Mouse (Mus musculus) cerebellum, adult 9-10 months (tissue): ENCODE results near the gene Angptl2.

ENCODE experiments used
- DNase-seq: peaks from one replicate; pipeline ENCODE4 v3.0.0; 2022

The Angptl2 gene

DNA sequence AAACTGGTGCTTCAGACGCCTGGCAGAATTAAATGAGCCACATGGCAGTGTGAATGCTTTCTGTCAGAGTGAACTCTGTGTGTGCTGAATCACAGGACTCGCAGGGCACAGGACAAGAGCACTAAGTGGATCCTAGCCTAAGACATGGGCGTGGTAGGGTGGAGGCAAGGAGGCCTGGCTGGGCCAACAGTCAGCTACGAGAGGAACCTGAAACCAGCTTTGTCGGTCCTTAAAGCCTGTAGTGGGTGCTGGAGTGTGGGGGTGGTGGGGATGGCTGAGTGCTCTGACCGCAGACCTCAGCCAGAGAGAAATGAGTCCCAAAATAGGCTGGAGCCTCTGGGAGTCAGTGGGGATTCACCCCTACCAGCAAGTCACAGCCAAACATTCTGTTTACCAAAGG is 12.6 kb upstream of the Angptl2 start:
- no peak for DNase-seq

DNA sequence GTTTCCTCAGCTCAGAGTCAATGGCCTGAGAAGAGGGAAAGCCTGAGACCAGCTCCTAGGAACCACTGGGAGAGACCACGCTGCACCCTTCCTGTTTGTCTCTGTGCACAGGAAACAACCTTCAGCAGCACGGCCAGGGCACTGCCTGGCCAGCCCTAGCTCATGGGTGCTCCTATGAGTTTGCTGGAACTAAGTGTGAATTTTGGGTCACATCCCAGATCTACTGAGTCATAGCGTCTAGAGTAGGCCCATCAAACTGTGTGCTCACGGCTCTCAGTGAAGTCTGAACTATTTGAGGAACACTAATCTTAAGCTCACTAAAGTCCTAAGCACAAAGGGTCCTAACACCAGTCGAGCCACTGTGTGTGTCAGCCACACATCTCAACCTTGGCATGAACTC is 10.9 kb upstream of the Angptl2 start:
- no peak for DNase-seq

DNA sequence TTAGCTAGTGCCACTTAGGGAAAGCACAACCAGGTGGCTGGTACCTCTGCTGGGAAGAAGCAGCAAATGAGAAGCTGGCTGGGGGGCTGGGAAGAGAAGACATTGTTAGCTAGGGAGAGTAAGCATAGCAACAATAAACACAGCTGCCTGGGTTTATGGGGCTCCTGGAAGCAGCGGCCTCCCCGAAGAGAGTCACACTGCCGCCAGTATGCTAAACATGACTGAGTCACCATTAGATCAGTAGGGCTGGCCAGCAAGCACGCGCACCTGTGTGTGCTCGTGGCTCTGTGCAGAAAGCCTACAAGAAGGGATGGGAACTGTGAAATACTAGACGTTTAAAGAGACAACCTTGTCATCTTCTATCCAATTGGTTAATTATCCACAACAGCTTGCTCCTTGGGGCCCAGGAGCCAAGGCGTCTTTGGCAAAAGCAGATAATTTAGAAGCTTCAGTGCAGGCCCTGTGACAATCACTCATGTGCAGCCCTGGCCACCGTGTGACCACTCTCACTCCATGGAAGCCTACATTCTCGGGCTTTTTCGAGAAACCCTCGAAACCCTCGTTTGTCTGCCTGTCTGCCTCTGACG is 9.8 kb upstream of the Angptl2 start:
- DNase-seq, result no peak

DNA sequence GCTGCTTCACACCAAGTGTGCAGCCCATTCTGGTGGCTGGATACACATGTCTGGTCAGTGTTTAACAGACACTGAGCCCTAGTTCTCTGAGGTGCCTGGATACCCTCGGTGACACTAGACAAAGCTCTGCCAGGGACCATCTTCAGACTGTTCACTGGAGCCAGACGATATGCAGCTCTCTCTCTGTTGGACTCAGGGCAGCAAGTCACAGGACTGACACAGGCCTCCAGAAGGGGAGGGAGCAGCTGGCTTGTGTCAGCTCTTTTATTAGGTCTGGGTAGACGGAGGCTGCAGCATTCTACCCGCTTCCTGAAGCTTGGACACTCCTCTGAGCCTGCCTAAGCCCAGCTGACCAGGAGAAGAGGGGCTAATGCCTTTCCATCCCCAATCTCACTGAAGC is 8.8 kb upstream of the Angptl2 start:
- DNase-seq, result no peak

DNA sequence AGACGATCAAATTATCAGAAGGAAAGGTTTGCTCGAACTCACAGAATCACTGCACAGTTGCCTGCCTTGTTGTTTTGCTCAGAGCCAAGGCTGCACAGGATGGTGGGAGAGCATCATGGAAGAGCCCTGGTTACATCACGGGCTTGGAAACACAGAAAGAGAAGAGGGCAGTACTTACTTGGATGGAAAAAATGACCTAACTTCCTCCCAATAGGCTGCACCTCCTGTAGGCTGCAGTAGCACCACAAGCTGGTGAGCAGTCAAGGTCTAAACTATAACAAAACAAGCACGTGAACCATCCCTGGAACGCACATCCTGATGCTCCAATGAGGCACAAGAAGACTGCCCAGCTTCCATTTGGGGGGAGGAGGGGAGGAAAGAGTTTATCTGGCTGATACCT is 7.7 kb upstream of the Angptl2 start:
- no peak for DNase-seq

DNA sequence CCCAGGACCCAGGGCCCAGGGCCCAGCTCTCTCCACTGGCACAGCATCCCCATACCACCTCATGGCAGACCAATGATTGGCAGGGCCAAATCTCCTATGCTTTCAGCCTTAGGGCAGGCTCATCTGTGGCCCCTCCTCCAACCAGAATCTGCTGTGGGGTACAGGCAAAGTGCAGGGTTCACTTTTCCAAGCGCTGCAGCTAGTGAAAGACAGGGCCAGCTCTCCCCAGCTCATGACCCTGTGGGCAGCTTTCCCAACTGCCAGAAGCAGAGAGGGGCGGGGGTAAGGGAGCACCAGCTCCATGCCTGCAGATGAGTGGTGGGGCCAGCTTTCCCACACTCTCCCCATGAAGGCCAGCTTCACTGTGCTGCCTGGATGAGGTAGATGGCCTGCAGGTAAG is 5.0 kb upstream of the Angptl2 start:
- peak; percentile 50 for DNase-seq

DNA sequence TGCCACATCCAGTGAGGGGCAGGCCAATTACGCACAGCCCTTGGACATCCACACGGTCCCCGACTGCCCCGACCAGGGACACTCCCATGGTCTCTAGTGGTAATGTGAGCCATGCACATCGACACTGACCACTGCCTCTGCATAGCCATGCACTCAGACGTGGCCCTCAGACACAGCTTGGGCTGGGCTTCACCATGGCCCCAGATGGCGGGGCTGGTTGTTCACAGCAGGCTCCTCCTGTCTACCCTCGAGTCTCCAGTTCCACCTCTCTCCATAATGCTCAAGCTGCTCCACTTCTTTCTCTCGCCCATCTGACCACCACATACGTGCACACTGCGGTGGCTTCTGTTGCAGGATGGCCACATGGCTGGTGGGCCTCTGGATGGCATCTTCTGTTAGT is 4.6 kb upstream of the Angptl2 start:
- DNase-seq, result peak; percentile 76

DNA sequence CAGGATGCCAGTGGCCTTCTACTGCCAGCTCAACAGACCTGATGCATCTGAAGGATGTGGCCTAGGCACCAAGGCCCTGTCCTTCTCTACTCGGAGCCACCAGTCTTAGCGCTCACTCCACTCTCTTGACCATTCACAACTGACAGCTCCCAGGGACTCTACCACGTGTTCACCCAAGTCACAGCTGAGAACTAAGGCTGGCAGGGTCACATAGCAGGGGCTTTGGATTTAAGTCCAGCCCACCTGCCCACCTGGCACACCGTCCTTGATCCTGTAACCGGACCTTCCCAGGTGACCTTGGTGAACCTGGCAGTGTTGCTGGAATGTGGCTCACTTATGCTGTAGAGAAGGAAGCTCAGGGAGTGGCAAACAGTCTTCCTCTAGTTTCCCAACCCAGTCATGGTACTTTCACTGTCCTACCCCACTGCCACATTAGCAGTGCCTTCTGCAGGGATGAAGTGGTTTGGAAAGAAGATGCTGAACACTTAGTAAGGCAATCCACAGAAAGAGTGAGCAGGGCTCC is 631 bp upstream of the Angptl2 start:
- DNase-seq, result no peak

DNA sequence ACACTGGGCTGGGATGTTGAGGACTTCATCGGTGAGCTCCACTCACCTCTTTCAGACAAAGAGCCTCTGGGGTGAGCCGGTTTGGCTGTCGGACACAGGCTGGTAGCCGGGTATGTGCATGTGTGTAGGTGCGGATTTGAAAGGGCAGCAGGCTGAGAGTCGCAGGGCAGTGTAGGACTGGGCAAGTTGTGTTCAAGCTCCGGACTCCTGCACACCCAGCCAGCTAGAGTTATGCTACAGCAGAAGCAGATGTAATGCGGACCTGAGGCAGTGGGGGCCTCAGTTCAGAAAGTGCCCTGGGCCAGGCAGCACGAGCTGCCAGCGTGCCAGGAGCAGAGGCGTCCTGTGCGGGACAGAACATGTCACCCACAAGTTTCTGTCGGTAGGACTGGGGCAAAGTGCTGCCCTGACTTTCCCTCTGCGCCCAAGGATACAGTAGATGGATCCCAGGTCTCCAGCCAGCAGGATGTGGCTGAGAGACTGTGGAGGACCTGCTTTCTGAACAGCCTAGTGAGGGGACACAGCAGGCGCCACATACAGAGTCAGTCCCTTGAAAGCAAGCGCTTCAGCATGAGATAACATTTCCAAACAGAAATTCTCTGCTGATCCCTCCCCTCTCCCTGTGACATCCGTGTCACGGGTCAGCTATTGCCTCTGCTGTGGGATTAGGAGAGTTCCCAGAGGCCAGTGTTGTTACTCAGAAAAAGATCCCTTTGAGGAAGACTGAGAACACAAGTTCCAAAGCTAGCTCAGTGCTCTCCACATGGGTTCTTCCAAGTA is 966 bp downstream of the Angptl2 start:
- no peak for DNase-seq

DNA sequence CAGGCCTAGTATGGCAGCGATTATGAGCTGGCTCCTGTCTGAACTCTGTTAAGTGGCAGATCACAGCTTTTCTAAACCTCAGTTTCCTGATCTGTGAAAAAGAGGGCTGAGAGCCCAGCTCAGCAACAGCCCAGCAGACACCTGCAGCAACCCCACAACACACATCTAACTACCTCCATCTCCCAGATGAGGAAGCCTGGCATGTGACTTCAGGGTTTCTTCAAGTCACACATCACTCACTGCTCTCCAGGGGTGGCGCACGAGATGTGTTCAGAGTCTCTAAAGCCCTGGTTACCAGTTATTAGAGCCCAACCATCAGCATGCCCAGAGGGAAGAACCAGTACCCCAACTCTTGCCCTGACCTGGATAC is 1.5 kb downstream of the Angptl2 start:
- DNase-seq, result no peak

DNA sequence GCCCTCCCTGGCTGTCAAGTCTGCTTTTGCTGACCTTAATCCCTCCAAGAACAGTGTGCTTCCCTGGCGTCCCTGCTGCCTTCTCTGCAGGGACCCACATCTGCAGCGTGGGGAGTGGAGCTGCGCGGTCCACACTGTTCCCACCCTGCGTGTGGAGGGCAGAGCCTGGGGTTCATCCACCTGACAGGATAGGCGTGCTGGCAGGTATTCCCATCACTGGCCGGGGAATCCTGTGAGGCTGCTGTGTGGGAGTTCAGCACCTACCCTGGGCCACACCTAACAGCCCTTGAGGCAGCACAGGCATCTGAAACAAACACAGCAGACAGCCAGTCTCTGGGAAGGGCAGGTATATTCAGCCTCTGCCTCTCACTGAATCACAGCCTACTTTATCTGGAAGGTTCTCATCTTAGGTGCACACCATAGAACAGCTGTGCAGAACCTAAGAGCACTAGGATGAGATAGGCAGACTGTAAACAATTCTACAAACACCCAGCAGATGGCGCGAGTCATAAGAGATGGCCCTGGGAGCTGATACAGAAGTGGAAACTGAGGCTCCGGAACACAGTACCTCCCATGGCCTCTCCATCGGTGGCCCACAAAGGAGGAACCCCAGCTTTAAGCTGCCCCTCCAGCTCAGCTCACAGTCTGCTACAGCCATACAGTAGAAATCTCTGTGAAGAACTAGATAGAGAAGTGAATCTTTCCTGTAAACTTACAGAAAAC is 3.2 kb downstream of the Angptl2 start:
- peak; percentile 53 for DNase-seq

DNA sequence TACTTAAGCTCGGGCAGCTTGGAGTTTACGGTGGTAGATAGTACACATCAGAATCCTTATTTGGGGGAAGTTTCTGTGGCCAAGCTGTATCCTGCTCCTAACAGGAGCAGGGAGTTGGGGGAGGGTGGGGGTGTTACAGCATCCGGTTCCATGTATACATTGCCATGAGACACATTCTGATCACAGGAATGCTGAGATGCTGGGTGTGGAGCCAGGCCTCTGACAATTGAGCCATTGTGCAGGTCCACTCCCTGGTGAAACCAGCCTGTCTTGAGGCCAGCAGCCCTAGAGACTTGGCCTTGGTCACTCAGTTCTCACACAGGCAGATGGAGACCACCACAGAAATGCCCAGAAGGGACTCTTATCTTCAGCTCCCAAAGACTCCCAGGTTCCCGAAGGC is 3.8 kb downstream of the Angptl2 start:
- DNase-seq, result no peak

DNA sequence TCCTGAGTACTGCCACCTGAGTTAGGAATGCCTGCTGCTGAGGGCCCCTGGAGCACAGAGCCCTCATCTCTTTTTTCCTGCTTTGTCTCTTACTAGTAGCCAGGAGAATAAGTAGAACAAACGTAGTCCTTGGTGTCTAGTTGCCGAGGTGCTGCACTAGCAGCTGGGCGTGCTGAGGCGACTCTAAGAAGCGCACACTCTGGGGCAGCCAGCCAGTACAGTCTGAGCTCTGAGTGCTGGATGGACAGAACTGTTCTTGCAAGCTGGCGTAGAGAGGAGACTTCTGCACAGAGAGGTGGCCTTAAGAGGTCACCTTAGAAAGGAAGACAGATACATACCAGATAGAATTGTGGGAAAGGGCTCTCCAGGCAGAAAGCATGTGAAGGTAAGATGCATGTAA is 4.4 kb downstream of the Angptl2 start:
- no peak for DNase-seq

DNA sequence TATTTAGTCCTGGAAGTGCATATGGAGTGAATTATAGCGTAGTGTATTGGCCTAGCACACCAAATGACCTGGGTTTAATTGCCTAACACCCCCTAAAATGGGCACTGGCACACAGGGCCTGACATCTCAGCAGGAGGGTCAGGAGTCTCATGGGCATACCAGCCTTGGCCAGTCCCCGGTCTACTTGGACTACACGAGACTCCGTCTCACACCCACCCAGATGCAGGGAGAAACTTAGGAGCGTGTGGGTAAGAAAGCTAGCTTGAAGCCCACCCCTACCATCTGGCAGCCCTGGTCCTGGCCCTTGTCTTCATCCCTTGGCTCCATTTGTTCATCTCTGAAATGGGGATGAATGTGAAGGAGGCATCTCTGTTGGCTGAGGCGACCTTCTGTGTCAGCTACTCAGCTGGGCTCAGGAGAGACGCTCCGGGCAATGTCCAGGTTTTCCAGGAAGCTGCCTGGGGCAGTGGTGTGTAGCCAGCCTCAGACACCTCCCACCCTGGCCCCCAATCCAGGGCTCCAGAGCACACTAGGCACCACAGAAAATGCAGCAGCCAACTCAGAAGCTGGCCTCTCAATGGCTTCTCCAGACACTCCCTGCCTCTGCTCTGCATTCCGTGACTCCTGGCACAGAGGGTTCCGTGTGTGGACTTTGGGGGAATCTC is 4.9 kb downstream of the Angptl2 start:
- DNase-seq, result no peak

DNA sequence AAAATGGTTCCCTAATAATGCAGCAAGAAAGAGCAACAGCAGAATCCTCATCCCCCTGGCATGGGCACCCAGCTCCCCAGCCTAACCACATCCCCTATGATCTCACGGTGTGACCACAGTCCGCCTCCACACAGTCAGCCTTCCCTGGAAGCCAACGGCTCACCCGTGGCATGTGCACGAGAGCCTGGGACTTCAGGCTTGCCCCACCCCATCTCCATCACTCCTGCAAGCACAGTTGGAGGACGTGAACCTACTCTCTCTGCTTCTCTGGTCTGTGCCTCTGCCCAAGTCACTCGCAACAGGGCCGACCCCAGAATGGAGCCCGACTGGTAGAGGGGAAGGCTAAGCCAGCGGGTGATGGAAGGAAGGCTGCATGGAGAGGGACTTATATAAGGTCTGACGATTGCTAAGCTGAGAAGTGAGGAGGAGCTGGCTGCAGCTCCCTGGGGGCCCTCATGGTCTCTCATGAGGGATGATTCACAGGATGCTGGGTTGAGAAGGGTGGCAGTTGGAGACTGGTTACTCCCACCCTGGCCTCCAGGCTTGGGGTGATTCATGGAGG is 5.6 kb downstream of the Angptl2 start:
- DNase-seq, result no peak

DNA sequence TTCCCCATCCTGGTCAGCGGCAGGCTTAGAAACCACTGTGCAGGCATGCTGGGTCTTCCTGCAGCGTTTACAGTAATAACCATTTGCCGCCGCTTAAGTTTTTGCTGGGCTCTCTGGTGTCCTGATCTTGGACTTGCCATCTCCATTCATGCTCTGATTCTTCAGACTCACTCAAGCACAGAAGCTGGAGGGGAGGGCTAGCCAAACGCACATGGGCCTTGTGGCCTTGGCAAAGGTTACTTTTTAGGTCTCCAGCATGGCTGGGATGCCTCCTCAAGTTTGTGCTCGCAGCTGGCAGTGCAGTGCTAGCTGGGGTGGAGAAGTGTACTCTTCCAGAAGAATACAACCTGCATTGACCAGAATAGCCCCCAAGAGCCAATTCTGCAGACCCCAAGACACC is 6.6 kb downstream of the Angptl2 start:
- DNase-seq, result no peak

DNA sequence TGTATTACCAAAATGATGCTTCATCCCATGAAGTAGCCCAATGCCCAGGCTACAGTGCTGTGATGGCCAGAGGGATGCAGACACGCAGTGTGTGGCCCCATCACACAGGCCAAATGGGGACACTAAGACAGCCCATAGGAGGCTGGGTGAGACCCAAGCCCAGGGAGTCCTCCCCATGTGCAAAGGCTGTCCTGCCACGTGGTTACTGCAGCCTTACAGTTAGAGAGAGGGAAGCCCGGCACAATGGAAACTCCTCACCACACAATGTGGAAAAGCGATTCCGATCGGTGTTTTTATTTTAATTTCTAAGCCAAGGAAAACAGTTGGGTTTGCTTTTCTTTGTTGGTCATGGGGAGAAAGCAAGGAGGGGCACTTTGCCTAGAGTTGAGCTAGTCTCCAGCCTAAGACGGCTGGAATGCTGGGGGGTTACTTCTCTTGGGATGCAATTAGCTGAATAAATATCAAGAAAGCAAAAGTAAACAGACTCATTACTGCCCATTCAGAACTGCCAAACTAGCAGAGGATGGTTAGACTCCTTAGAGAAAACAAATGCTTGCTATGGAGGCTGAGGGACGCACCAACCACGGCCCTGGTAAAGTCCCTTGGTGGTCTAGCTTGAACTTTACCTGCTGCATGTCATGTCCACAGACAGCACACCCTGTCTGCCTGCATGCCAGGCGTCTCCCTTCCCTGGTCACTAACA is 7.9 kb downstream of the Angptl2 start:
- DNase-seq, result no peak

DNA sequence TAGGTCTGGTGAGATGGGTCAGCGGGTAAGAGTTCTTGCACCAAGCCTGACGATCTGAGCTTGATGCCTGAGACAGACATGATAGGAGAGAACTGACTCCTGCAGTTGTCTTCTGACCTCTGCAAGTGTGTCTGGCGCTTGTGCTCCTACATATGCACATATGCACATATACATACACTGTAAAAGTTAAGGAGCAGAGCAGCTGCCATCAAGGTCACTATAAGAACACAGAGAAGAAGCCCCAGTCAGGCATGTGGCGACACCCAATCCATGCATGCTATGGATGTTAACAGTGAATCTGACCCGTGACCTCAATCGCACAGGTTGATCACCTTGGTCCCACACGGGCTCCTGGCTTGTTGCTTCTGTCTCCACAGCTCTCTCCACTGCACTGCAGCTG is 10.1 kb downstream of the Angptl2 start:
- no peak for DNase-seq

DNA sequence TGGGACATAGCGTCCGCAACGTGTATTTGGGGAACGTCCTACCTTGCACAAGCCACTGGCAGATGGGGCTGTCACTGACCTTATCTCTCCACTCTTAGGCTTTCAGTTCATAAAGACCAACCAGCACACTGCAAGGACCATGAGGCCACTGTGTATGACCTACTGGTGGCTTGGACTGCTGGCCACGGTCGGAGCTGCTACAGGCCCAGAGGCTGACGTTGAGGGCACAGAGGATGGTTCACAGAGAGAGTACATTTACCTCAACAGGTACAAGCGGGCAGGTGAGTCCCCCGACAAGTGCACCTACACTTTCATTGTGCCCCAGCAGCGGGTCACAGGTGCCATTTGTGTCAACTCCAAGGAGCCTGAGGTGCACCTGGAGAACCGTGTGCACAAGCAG is 12.2 kb downstream of the Angptl2 start:
- no peak for DNase-seq

DNA sequence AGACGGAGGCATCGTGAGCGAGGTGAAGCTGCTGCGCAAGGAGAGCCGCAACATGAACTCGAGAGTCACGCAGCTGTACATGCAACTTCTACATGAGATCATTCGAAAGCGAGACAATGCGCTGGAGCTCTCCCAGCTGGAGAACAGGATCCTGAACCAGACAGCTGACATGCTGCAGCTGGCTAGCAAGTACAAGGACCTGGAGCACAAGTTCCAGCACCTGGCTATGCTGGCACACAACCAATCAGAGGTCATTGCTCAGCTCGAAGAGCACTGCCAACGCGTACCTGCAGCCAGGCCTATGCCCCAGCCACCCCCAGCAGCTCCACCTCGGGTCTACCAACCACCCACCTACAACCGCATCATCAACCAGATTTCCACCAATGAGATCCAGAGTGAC is 12.7 kb downstream of the Angptl2 start:
- DNase-seq, result no peak

DNA sequence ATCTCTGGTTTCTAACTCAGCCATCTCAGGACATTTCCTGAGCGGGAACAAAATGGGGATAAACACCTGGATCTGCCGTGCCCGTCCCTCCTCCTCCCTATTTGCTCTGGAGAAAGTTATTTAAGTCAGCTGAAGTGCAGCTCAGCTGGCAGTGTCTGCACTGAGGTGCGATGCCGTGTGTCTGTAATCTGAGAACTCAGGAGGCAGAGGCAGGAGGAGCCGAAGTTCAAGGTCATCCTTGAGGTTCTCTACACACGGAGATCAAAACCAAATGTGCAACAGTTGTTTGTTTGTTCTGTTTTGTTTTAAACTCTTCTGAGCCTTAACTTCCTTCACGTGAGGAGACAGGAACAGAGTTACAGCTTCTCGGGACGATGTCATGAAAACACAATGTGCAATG is 14.8 kb downstream of the Angptl2 start:
- no peak for DNase-seq

DNA sequence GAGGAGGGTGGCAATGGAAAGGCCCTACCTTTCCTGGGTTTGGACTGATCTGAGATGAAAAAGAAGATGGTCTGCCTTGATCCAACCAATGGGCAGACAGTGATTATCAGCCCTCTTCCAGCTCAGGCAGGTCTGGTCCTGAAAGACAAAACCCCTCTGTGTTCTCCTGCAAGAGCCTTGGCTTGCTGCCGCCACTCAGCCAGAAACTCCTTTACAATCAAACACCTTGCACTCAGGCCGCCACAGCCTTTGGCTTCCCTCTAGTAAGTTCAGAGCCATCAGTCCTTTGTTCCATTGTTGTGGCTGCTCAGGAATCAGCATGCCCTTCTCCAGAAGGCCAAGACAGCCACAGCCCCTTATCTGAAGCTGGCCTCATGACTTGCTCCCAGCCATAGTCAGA is 15.9 kb downstream of the Angptl2 start:
- DNase-seq, result no peak
